Mouse (Mus musculus) urinary bladder, postnatal 36 days (tissue): ENCODE data around the gene Mthfd1.

Experiments
- DNase-seq, 2 experiments: peaks; one replicate each; pipeline ENCODE4 v3.0.0; 2022; ENCODE audit warnings: low spot score in 2 of 2, mixed read lengths in 1 of 2

The Mthfd1 gene

DNA sequence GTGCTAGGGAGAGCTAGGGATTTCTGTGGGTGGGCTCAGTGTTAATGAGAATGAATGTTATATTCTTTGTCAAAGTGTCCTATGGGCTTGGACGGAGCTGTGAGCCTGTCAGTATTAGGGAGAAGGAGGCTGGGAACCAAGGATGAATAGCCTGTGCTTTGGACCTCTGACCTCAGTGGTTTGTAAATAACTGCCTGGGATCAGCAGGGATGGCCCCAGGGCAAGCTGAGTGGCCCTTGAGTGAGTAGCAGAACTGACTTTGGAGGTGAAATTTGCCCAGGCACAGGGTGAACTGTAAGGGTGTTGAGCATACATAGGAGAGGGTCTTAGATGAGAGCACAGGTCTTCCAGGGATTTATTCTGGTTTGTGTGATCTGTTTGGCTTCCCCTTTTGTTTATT lies 8.8 kb downstream of the Mthfd1 start:
- DNase-seq = no peak

- DNase-seq = peak in 1 of 2 experiments; percentile 17
Measured at GRCm38 (mm10) chr12:76264325-76264965, 9.3 kb downstream of the Mthfd1 start.

DNA sequence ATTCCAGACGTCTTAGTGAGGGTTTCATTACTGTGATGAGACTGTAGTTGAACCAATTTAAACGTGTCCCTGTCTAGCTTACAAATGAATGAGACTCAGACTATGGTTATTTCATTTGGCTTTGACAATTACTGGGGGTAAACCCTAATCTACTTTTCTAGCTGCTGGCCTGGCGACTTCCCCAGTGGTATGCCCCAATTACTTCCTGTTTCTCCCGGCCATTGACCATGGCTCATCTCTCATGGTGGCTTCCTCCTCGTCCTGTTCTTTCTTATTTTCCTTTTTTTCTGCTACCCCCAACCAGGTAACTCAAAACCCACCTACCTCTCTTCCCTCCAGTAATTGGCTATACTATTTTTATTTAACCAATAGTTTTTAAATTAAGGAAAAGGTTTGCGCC lies 9.9 kb downstream of the Mthfd1 start:
- no peak for DNase-seq

DNA sequence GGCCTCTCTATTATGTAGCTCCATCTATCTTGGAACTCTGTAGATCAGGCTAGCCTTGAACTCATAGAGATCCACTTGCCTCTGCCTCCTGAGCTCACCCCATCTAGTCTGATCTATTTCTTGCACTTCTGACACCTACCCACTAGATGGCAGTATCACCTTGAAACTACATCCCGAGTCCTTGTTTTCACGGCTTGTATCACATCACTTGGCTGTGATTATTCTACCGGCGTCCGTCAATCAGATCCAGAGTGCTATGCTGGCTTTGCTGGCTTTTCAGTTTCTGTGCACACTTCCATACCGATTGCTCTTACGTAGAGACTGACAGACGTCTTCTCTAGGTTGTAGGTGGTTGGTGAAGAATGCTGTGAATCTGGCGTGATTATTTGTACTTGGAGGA lies 11.8 kb downstream of the Mthfd1 start:
- no peak for DNase-seq

- no peak for DNase-seq
Measured at GRCm38 (mm10) chr12:76268686-76269085, 13.6 kb downstream of the Mthfd1 start.

GRCm38 (mm10) chr12:76269196-76269595 lies 14.1 kb downstream of the Mthfd1 start:
- no peak for DNase-seq

DNA sequence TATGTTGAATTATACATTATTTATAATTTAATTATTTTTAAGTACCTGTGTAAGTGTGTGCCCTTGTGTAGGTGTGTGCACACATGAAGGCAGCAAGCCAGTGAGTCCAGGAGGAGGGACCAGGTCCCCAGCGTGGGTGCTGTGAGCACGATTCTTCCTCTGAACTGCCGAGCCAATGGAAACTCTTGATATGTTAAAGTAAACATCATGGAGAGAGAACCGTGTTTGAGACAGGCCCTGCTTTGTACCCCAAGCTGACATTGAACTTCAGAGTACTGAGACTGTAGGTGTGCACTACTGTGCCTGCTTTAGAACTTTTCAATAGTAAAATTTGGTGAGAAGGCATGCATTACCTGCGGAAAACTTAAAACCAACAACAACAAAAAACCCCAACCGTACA lies 16.4 kb downstream of the Mthfd1 start:
- DNase-seq = no peak

- DNase-seq = no peak
Measured at GRCm38 (mm10) chr12:76272610-76273524, 17.8 kb downstream of the Mthfd1 start.

DNA sequence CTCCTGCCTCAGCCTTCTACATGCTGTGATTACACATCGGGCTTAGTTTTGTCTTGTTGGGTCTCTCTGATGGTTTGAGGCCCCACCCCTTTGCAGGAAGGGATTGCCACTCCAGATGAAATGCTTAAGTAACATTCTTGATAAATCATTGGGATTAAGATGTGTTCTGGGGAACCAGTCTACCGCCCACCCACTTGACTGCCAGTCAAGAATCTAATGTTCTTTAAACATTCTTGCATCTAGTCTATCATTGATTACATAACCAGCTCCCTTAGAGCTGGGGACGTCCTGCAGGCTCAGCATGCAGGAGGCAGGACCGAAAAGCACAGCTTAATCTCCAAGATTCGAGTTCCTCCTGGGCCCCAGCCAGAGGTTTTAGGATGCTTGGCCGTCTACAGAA lies 23.1 kb downstream of the Mthfd1 start:
- no peak for DNase-seq

GRCm38 (mm10) chr12:76280556-76280955 lies 25.5 kb downstream of the Mthfd1 start:
- no peak for DNase-seq

DNA sequence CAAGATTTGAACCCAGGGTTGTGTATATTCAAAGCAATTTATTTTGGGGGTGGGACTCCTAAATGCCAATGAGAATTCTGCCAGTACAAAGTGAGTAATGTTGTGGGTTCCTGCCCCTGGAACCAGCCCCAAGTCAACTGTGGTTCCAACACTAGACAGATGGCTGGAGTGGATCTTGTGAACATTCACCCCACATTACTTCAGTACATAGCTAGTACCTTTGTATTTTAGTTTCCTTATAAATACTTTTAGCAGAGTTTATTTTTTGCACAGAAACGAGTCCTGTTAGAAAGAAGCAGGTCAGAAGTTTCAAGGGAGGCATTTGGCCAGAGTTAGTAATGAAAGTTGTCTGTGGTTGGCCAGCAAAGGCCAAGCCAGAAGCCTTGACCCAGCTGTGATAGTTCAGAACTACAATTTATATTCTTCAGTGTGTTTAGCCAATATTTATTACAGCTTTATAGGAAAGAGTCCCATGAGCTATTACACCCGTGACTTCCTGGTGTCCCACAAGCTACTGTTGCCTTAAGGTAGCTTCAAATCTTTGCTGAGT lies 26.1 kb downstream of the Mthfd1 start:
- DNase-seq = no peak

DNA sequence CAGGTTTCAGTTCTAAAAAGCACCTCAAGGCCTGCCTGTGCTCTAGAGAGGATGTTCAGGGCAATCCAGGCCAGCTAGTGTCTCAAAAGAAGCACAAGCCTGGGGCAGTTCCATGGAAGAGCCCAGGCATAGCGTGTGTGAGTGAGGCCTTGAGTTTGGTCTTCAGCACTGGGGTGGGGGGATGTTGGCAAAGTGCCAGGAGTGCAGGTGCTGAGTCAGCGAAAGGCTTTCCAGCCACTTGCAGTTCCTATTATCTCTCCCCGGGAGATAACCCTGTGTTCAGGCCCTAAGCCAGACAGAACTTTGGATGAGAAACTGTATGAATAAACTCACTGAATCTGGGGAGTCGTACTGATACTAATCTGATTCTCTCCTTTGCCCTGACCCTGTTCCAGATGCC lies 27.0 kb downstream of the Mthfd1 start:
- DNase-seq = no peak

- no peak for DNase-seq
Measured at GRCm38 (mm10) chr12:76282532-76283173, 27.6 kb downstream of the Mthfd1 start.

GRCm38 (mm10) chr12:76285418-76285817 lies 30.3 kb downstream of the Mthfd1 start:
- no peak for DNase-seq

- DNase-seq = no peak
Measured at GRCm38 (mm10) chr12:76287986-76288385, 32.9 kb downstream of the Mthfd1 start.

GRCm38 (mm10) chr12:76288494-76288893 lies 33.4 kb downstream of the Mthfd1 start:
- no peak for DNase-seq

GRCm38 (mm10) chr12:76289428-76289827 lies 34.3 kb downstream of the Mthfd1 start:
- DNase-seq = no peak

- DNase-seq = no peak
Measured at GRCm38 (mm10) chr12:76290271-76290670, 35.2 kb downstream of the Mthfd1 start.

DNA sequence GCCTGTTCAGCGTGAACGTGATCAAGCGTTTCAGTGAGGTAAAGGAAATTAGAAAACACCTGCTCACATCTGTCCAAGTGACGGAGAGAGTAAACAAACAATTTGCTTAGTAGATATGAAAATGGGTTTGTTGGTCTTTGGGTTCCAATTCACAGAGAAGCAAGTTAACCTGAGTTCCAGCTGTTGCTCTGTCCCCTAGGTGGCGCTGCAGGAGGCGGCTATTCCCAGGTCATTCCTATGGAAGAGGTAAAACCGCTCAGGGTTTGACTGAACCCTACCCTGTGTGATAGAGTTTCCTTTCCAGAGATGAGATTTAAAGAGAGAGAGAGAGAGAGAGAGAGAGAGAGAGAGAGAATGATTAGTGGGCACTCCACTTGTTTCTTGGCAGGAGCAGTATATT lies 38.1 kb downstream of the Mthfd1 start:
- DNase-seq = peak; percentile 36 to 46

DNA sequence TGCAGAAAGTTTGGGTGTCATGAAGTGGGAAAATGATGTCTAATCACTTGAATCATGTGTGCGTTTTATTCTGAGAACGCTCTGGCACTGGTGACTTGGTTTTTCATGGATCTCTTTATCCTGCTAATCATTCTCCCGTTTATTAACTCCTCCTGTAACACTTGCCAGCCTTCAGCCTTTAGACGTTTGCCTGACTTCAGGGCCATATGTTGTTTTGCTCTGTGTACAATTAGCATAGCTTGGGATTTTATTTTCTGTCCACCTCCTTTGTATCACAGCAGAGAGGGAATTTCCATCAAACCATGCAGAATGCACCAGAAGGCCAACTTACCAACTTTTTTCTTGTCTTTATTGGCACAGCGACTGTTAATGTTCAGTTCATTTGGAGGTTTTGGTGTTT lies 42.7 kb downstream of the Mthfd1 start:
- DNase-seq = no peak

GRCm38 (mm10) chr12:76299361-76299906 lies 44.3 kb downstream of the Mthfd1 start:
- no peak for DNase-seq

GRCm38 (mm10) chr12:76300367-76300766 lies 45.3 kb downstream of the Mthfd1 start:
- no peak for DNase-seq
